Mouse (Mus musculus): Measurements from ENCODE around the gene Fnbp1.

Gene Fnbp1

DNA sequence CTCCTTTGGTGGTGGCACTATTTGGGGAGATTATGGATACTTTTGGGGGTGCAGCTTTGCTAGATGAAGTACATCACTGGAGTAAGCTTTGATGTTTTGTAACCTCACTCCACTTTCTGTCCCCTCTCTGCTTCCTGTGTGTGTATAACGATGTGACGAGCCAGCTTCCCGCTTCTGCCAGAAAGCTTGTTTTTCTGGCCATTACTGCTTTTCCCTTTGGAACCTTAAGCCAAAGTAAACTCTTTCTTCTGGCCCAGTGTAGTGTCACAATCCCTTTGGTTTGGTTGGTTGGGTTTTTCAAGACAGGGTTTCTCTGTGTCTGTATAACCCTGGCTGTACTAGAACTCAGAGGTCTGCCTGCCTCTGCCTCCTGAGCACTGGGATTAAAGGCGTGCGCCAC, 19.0 kb downstream of the Fnbp1 start:
- DNase-seq: no peak

- peak; percentile 47 for DNase-seq
These were observed 20.6 kb downstream of the Fnbp1 start for GRCm38 (mm10) chr2:31121131-31121693.

- DNase-seq: no peak
These were observed 22.0 kb downstream of the Fnbp1 start for GRCm38 (mm10) chr2:31119795-31120194.

DNA sequence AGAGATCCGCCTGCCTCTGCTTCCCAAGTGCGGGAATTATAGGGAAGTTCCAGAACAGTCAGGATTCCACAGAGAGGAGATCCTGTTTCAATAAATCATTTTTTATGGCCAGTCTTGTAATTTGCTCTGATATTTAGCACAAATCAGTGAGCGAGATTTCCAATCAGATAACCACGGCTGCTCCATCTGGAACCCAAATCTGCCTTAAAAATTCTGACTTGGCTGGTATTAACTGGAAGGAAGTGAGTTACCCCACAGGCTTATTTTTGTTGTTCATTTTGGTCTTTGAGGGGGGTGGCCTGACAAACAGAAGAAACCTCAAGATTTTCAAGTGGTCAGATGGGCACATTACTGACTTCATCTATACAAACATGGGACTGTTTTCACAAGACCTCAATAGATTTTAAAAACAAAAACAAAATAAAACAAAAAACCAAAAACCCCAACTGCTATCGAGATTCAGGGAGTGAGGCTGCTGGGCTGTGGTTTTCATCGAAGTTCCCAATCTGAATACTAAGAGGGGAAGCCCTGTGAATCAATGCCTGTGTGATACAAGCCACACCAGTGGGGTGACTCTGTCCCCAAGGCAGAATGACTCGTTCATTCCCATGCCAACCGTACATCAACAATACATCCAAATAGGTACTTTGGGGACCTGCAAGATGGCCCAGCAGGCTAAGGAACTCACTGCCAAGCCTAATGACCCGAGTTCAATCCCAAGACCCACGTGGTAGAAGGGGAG, 23.0 kb downstream of the Fnbp1 start:
- DNase-seq: no peak

DNA sequence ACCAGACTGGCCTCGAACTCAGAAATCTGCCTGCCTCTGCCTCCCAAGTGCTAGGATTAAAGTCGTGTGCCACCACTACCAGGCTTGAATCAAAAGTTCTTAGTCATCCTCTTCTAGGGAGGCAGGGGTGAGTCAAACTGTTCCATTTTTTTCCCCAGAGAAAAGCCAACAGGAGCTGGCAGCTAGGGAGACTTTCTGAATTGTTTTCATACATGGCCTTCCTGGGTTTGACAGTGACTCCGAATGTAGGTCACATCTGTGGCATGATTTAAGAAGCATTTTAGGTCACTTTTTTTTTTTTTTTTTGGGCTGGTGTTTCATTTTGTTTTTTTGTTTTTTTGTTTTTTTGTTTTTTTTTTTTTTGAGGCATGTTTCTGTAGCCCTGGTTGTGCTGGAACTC, 23.6 kb downstream of the Fnbp1 start:
- no peak for DNase-seq

DNA sequence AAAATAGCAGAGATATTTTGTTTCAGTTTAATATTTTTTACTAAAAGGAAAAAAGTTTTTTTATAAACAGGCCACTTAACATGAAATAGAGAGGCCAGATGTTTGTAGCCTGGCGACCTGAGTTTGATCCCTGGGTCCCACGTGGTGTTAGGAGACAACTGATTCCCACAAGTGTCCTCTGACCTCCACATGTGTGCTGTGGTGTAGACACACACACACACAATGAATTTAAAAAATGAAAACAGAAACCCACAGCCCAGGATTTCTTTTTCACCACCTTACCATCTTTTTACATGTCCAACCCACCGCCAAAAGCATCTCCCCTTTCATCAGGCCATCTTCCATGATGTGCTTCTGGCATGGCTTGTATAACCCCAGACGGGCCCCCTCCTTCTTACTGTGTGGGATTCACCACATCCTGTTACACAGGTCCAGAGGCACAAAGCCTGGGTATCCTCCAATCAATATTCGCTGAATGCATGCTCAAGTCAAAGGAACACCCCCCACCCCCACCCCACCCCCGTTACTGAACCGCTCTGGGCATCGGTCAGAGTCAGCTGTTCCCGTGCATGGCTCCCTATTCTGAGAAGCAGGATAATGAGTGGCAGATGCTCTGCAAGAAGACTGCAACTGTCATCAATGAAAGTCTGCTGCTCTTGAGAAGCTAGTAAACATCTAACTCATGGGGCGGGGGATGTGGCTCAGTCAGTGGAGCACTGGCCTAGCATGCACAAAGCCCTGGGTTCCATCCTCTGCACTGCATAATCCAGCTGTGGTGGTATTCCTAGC, 25.7 kb downstream of the Fnbp1 start:
- DNase-seq: no peak

GRCm38 (mm10) chr2:31115091-31115942, 26.5 kb downstream of the Fnbp1 start:
- DNase-seq: no peak

- DNase-seq: no peak
These were observed 27.6 kb downstream of the Fnbp1 start for GRCm38 (mm10) chr2:31114205-31114604.

- no peak for DNase-seq
These were observed 30.1 kb downstream of the Fnbp1 start for GRCm38 (mm10) chr2:31111685-31112084.

DNA sequence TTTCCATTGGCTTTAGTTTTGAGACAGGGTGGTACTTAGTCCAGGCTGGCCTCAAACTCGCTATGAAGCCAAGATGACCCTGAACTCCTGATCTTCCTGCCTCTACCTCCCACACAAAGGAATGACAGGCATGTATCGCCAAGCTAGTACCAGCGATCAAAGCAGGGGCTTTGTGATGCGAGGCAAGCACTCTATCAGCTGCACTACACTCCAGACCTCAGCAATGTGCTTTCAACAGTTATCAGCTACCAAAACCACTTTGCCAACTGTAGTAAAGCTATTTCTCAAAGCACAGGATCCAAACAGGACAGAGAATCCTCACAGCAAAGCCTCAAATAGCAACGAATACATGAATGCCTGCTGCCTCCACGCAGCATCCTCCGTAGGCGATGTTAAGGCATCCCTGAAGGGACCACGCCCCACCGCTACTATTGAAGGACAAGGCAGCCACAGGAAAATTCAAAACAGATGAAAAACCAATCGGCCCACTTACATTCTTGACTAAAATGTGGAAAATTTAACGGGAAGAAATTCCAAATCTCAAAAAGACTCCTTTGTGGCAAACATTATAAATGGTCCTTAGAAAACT, 31.8 kb downstream of the Fnbp1 start:
- DNase-seq: no peak

DNA sequence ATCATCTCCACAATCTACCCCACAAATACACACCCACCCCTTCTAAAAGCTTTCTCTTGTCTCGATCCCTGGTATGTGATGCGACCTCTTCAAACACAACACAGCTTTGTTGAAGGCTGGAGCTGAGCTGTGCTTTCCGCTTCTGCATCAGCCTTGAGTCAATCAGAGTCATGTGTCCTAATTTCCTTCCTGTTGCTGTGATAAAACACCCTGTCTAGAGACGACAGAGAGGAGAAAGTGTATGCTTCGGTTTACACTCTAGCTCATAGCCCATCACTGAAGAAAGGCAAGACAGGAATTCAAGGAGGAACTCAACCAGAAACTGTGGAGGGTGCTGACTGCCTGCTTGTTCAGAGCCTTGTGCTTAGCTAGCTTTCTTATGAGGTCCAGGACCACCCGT, 33.6 kb downstream of the Fnbp1 start:
- no peak for DNase-seq

DNA sequence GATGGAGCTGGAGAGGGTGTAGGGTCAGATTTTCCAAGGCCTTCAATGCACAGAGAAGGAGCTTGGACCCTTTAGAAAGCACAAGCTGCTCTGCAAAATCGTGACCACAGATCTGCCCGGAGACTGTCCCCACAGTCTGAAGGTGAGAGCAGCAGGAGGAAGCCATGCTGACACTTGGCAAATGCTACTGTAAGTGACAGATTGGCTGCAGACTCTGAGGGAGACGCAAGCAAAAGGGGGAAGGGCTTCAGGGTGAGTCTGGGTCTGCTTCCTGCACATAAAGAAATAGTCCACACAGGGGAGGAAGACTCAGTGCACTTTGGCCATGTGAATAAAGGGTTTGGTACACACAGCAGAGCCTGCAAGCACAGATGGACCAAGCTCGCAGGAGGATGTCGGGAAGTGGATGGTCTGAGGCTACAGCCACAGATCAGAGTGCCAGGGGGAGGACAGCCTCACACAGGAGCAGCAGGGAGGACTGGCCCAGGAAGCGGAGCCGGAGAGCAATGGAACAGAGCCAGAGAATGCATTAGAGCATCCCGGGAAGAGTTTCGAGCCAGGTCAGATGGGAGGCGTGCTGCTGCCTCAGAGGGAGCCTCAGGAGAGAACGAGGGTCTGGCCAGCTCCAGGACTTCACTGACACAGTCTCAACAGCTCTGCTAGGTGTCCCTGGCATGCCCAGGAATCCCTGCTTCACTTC, 35.0 kb downstream of the Fnbp1 start:
- peak; percentile 70 for DNase-seq

DNA sequence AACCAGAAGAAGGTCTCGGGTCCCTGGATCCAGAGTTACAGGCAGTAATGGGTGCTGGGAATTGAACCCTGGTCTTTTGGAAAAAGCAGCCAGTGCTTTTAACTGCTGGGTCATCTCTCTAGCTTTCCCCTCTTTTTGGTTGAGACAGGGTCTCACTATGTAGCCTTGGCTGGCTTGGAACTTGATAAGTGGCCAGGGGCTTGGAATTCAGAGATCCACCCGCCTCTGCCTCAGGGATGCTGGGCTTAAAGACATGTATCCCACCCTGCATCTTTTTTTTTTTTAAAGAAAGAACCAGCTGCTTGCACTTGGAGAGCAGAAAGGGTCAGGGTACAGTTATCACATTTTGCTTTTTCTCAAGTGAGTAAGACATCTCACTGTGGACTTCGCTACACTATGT, 35.8 kb downstream of the Fnbp1 start:
- DNase-seq: no peak

DNA sequence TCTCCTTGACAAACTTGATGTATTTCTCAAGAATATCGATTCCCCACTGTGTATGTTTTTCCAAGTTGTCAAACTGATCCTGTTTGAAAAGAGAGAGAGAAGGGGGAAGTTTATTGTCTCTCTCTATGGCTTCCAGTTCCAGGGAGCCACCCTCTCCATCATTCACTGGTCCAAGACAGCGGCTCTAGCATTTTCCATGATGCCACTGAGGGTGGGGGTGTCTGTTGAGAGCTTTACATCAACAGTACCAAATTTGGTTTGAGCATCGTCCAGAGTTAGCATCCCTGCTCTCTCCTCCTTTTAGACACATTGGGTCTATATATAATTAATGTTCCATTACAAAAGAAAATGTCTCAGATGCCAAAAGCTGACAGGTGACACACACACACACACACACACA, 36.5 kb downstream of the Fnbp1 start:
- no peak for DNase-seq

- DNase-seq: no peak
These were observed 38.5 kb downstream of the Fnbp1 start for GRCm38 (mm10) chr2:31103321-31103720.

- DNase-seq: no peak
These were observed 40.5 kb downstream of the Fnbp1 start for GRCm38 (mm10) chr2:31101285-31101684.

DNA sequence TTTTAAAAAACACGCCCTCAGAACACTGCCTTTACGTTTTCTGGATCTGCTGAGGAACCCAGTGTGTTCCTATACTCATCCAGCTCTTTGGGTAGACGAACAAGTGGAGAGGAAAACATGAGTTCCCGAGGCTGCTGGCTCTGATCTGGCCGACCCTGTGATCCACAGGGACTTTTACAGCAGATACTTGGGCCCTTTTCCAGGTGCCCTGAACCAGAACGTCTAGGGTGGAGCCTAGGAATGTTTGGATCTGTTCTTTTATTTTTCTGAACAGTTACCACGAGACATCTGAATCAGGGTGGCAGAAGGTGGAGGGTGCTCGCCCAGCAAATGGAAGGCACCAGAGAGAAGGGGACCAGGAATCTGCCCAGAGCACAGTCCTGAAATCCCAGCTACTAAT, 42.7 kb downstream of the Fnbp1 start:
- DNase-seq: peak; percentile 77

DNA sequence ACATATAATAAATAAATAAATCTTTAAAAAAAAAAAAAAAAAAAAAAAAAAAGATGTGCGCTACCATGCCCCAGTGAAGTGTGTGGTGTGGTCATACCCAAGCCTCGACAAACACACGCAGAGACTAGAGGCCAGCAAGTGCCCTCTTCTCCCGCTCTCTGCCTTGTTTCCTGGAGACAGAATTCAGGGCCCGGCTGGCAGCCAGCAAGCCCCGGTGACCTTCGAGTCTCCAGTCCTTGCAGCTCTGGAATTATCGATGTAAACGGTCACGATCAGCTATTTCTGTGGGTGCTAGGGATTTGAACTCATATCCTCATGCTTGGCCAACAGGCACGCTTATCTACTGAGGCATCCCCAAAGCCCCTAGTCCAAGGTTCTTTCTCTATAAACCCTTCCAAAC, 43.2 kb downstream of the Fnbp1 start:
- DNase-seq: peak; percentile 47

DNA sequence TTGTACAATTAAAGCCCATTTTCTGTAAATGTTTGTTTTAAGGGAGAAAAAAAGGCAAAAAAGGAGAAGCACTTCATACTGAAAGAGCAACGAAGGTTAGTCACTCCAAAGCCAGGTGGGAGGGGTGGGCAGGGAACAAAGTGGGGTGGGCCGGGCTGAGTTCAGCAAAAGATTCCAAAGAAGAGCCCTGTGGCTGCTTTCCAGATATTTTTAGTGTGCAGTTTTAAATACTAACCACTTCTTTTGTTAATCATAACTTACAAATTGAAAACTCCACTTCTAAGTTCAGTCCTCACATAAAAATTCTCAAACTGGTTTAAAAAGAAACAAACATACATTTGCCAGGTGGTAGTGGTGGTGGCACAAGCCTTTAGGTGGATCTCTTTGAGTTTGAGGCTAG, 44.5 kb downstream of the Fnbp1 start:
- DNase-seq: no peak

- peak; percentile 38 for DNase-seq
These were observed 45.7 kb downstream of the Fnbp1 start for GRCm38 (mm10) chr2:31096119-31096518.

DNA sequence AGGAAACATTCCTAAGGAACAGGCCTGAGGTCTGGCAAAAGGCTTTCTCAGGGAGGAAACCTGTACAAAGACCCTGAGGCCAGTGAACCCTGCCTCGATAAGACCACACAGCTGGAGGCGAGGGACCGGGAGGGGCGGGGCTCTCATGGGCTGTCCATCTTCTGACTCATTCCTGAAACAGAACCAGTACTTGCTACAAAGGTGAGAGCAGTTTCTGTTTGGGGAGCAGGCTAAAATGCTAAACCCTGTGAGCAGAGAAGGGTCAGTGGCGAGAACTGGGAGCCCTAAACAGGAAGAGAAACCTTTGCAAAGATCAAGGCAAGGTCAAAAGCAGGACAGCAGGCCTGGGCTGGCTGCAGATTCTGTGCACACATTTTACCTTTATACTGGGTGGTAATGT, 47.2 kb downstream of the Fnbp1 start:
- peak; percentile 46 for DNase-seq

- no peak for DNase-seq
These were observed 48.9 kb downstream of the Fnbp1 start for GRCm38 (mm10) chr2:31092939-31093338.
